Mouse (Mus musculus) embryonic facial prominence, embryonic 13.5 days (tissue): Measurements from ENCODE around the gene Epb41l2. TPM values are rescaled to one million over a fixed set of nuclear protein-coding genes. Genes with fewer than 3 reads are reported as not detected.

Experiments used
- ATAC-seq: fragments of 200-750 bp; cut with Nextera tagmentation; 2 replicates; pipeline ENCODE4 v1.8.0; 2017; ENCODE audit warnings: low read depth; ENCODE audit not compliant: insufficient number of reproducible peaks, insufficient read depth, low FRiP score, low TSS enrichment
- H3K27ac ChIP-seq: fragments of 300-500 bp; sonication (generic); 2 replicates; pipeline ENCODE4 v1.5.1; 2015; ENCODE audit warnings: moderate library complexity, mild to moderate bottlenecking, inconsistent platforms
- H3K27me3 ChIP-seq: fragments of 300-500 bp; sonication (generic); 2 replicates; pipeline ENCODE4 v1.6.1; 2015; ENCODE audit warnings: mild to moderate bottlenecking, inconsistent platforms
- H3K36me3 ChIP-seq: fragments of 300-500 bp; sonication (generic); 2 replicates; pipeline ENCODE4 v1.6.1; 2015; ENCODE audit warnings: mild to moderate bottlenecking, inconsistent platforms
- H3K4me1 ChIP-seq: fragments of 300-500 bp; sonication (generic); 2 replicates; pipeline ENCODE4 v1.6.1; 2015; ENCODE audit warnings: inconsistent platforms
- H3K4me2 ChIP-seq: fragments of 300-500 bp; sonication (generic); 2 replicates; pipeline ENCODE4 v1.6.1; 2015; ENCODE audit warnings: moderate library complexity, mild to moderate bottlenecking, inconsistent platforms
- H3K4me3 ChIP-seq: fragments of 300-500 bp; sonication (generic); 2 replicates; pipeline ENCODE4 v1.5.1; 2015; ENCODE audit warnings: mild to moderate bottlenecking, inconsistent platforms
- H3K9ac ChIP-seq: fragments of 300-500 bp; sonication (generic); 2 replicates; pipeline ENCODE4 v1.6.1; 2015; ENCODE audit warnings: mild to moderate bottlenecking, inconsistent platforms
- H3K9me3 ChIP-seq: fragments of 300-500 bp; sonication (generic); 2 replicates; pipeline ENCODE4 v1.6.1; 2016; ENCODE audit warnings: inconsistent platforms
- WGBS: fragments of 180-500 bp; shearing (Covaris S2); methylation state at CpG from one replicate; pipeline ENCODE4 v1.1.7; 2015; ENCODE audit warnings: mixed read lengths; 5-methylcytosine and 5-hydroxymethylcytosine counted together
- polyA plus RNA-seq: library from polyadenylated mRNA; unstranded; fragments of >200 nt; fragmentation: Nextera tagmentation; extraction: Ambion mirVana; gene quantifications from 2 replicates; pipeline ENCODE4 v1.2.1, GENCODE M21; 2015

Epb41l2 gene
- polyA plus RNA-seq, 1 experiment from 2014 or later: 81.6 TPM

- peaks cover 38% of the 10 kb centered on the region for H3K4me1 ChIP-seq
- WGBS: 30% methylated on average over 4 of the region's 4 CpGs
- no peaks in the 10 kb centered on the region for H3K36me3 ChIP-seq
- no peak overlapping the region for H3K4me3 ChIP-seq
- ATAC-seq: no peak
- no peaks in the 10 kb centered on the region for H3K9me3 ChIP-seq
- no peaks in the 10 kb centered on the region for H3K27me3 ChIP-seq
- no peak overlapping the region for H3K4me2 ChIP-seq
- 0 out of 2 replicates have a peak overlapping the region, but pooled peaks have one; percentile 2 for H3K27ac ChIP-seq
- H3K9ac ChIP-seq: no peak overlapping the region
These were observed 67.2 kb downstream of the Epb41l2 start for GRCm38 (mm10) chr10:25426814-25427213.

- no peak overlapping the region for H3K27ac ChIP-seq
- 68% methylated on average over 7 of the region's 7 CpGs for WGBS
These were observed 67.9 kb downstream of the Epb41l2 start for GRCm38 (mm10) chr10:25427523-25427922.

GRCm38 (mm10) chr10:25428658-25429057 lies 69.1 kb downstream of the Epb41l2 start:
- H3K4me1 ChIP-seq: peaks cover 55% of the 10 kb centered on the region

More at GRCm38 (mm10) chr10:25427523-25427922, 67.9 kb downstream of the Epb41l2 start:
- H3K4me2 ChIP-seq: no peak overlapping the region
- peaks cover 45% of the 10 kb centered on the region for H3K4me1 ChIP-seq
- no peak overlapping the region for H3K9ac ChIP-seq
- no peaks in the 10 kb centered on the region for H3K9me3 ChIP-seq
- no peak overlapping the region for H3K4me3 ChIP-seq
- no peaks in the 10 kb centered on the region for H3K36me3 ChIP-seq
- H3K27me3 ChIP-seq: no peaks in the 10 kb centered on the region
- ATAC-seq: no peak

DNA sequence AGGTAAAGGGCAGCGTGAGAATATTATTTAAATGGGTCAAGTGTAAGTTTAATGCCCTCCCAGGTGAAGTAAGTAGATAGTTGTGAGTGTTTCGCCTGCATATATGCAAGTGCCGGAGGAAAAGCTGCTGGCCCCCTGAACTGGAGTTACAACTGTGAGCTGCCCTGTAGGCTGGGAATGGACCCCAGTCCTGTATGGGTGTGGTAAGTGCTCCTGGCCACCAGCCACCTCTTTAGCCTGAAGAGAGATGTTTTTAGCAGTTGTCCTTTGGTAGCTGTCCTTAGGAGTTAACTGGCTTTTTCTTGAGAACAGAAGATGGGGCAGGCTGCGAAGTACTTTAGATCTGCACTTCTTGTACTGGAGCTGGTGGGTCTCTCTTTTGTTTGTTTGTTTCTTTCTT lies 69.7 kb downstream of the Epb41l2 start:
- Histone ChIP-seq H3K9ac (no peak overlapping the region), H3K9me3 (no peaks in the 10 kb centered on the region), H3K4me1 (peaks cover 59% of the 10 kb centered on the region), H3K36me3 (no peaks in the 10 kb centered on the region), H3K4me3 (no peak overlapping the region), H3K27ac (no peak overlapping the region), H3K4me2 (no peak overlapping the region), H3K27me3 (no peaks in the 10 kb centered on the region)
- no peak for ATAC-seq
- WGBS: 86% methylated on average over 4 of the region's 4 CpGs

More at GRCm38 (mm10) chr10:25428658-25429057, 69.1 kb downstream of the Epb41l2 start:
- H3K27ac ChIP-seq: no peak overlapping the region
- no peak overlapping the region for H3K4me3 ChIP-seq
- H3K27me3 ChIP-seq: no peaks in the 10 kb centered on the region
- no peak for ATAC-seq
- WGBS: 92% methylated on average over 5 of the region's 5 CpGs
- no peaks in the 10 kb centered on the region for H3K9me3 ChIP-seq
- no peak overlapping the region for H3K4me2 ChIP-seq
- no peaks in the 10 kb centered on the region for H3K36me3 ChIP-seq
- H3K9ac ChIP-seq: no peak overlapping the region

DNA sequence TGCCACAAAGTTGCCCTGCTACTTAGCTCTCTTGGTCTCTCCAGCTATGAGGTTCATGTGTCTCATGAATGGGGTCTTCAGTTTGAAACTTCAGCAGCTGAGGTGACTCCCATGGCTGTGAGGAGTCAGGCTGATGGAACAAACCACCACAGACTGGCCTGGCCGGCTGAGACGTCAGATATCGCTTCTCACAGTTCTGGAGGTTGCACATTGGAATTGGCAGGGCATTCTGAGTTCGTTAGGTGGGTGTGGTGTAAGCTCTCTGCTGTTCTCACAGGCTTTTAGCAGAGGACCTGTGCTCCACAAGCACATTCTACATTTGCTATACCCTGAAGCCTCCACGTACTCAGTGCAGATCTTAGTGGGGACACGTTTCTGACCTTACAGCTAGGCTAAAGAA lies 71.3 kb downstream of the Epb41l2 start:
- no peaks in the 10 kb centered on the region for H3K27me3 ChIP-seq
- H3K4me1 ChIP-seq: peaks cover 68% of the 10 kb centered on the region
- ATAC-seq: no peak
- H3K4me3 ChIP-seq: no peak overlapping the region
- H3K9ac ChIP-seq: no peak overlapping the region
- peak overlapping the region; percentile 55; the same call in 1 of the 2 replicates for H3K27ac ChIP-seq
- H3K36me3 ChIP-seq: no peaks in the 10 kb centered on the region
- H3K4me2 ChIP-seq: no peak overlapping the region
- no peaks in the 10 kb centered on the region for H3K9me3 ChIP-seq
- WGBS: 31% methylated on average over 6 of the region's 6 CpGs

DNA sequence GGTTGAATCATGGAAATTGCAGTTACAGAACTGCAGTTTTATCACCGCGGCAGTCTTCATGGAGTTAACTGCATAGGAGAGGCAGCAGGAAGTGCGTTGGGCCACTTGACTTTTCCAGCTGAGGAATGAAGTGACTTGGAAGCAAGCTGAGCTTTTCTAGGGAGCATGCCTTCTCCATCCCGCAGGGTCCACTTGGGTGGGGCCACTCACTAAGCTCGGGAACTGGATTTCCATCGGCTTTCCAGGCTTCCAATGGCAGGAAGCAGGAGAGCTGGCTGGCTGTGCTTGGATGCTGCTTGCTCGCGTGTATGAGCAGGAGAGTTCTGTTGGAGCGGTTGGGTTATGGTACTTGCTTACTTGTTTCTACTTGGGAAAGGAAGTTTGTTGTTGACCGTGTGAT lies 72.8 kb downstream of the Epb41l2 start:
- Histone ChIP-seq H3K27ac (peak overlapping the region; percentile 39; the same call in 1 of the 2 replicates), H3K4me2 (no peak overlapping the region), H3K9me3 (no peaks in the 10 kb centered on the region), H3K36me3 (no peaks in the 10 kb centered on the region), H3K4me1 (peaks cover 66% of the 10 kb centered on the region), H3K9ac (no peak overlapping the region), H3K27me3 (no peaks in the 10 kb centered on the region), H3K4me3 (no peak overlapping the region)
- ATAC-seq: no peak
- 56% methylated on average over 10 of the region's 10 CpGs for WGBS

DNA sequence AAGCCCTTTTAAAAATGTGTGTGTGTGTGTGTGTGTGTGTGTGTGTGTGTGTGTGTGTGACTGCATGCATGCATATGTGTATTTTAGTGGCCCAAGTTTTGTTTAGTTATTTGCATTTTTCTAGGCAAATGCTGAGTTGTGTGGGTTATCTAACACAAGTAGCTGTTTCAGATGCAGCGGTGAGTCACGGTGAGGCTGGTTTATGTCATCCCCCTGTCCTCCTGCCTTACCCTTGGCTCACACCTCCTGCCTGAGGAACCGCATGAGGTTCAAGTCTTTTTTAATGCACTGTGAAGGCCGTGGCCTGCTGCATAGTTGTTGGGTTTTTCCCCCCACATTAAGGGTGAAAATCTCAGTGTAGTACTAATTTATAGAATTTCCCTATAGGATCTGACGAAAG lies 73.3 kb downstream of the Epb41l2 start:
- Histone ChIP-seq H3K9me3 (no peaks in the 10 kb centered on the region), H3K27ac (peak overlapping the region; percentile 39; the same call in 1 of the 2 replicates), H3K27me3 (no peaks in the 10 kb centered on the region), H3K4me2 (no peak overlapping the region), H3K4me3 (no peak overlapping the region), H3K9ac (no peak overlapping the region), H3K4me1 (peaks cover 64% of the 10 kb centered on the region), H3K36me3 (no peaks in the 10 kb centered on the region)
- 59% methylated on average over 5 of the region's 5 CpGs for WGBS
- ATAC-seq: no peak

- no peak for ATAC-seq
- H3K4me1 ChIP-seq: peaks cover 67% of the 10 kb centered on the region
These were observed 73.9 kb downstream of the Epb41l2 start for GRCm38 (mm10) chr10:25433524-25433923.

DNA sequence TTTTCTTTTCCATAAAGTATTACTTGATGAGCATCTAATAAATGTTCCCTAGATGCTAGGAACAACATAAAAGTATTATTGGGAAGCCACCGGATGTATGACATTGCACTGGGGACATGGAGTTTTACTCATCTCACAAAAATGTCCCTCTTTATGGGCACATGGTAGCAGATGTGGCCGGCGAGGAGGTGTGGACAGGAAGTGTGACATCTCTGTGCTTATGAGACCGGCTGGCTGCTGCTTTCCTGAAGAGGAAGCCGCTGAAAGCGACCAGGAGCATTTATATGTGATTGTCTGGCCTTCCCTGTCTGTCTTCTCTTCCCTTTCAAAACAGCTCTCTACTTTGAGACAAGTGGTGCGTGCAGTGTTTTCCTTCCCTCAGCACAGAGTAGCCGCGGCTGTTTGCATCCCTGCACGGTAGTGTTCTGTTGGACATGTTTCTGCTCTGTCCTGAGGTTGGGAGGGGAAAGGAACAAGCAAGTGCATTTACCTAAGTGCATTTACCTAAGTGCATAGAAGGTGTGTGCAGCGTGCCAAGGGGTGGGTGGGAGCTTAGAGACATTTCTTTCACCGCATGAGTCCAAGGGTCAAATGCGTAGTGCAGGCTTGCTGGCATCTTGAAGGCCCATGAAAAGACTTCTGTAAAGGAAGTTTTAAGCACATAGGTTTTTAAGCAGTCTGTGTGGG lies 74.9 kb downstream of the Epb41l2 start:
- Histone ChIP-seq H3K27ac (peak overlapping the region; percentile 35; the same call in 1 of the 2 replicates), H3K4me2 (no peak overlapping the region), H3K4me3 (no peak overlapping the region), H3K9me3 (no peaks in the 10 kb centered on the region), H3K36me3 (no peaks in the 10 kb centered on the region), H3K27me3 (no peaks in the 10 kb centered on the region), H3K9ac (no peak overlapping the region), H3K4me1 (peaks cover 72% of the 10 kb centered on the region)
- 68% methylated on average over 13 of the region's 13 CpGs for WGBS
- no peak for ATAC-seq

More at GRCm38 (mm10) chr10:25433524-25433923, 73.9 kb downstream of the Epb41l2 start:
- WGBS: 26% methylated on average over 3 of the region's 3 CpGs
- Histone ChIP-seq H3K27me3 (no peaks in the 10 kb centered on the region), H3K9ac (no peak overlapping the region), H3K36me3 (no peaks in the 10 kb centered on the region), H3K4me2 (no peak overlapping the region), H3K4me3 (no peak overlapping the region), H3K9me3 (no peaks in the 10 kb centered on the region), H3K27ac (no peak overlapping the region)

DNA sequence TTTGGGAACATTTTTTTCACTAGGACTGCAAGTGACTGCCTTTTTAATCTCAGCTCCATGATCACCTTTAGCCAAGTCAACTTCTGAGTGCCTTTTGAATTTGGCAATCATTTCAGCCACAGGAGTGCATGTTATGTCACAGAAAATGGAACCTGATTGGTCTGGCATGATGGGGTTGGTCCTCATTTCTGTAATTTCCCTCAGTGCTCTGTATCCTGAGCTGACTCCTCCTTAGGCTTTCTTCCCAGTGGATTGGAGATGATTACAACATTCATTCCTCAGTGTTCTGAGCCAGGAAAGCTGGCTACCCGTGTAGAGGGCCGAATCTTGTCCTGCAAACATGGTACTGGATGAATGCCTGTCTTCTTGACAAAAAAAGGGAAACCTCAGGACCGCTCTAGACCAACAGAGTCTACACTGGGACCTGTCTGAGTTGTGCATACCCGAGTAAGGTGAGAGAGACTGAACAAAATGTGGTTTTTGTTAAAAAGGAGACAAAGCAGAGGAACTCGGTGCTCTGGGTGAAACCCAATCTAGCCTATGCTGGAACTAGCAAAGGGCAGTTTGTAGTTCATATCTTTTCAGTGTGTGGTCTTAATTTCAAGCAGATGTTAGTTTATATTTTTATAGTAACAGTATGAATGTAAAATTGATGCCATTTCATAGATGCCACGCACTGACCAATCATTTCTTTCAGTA lies 77.3 kb downstream of the Epb41l2 start:
- Histone ChIP-seq H3K4me3 (no peak overlapping the region), H3K4me2 (no peak overlapping the region), H3K9me3 (no peaks in the 10 kb centered on the region), H3K36me3 (peaks cover 3% of the 10 kb centered on the region; the same call in 1 of the 2 replicates), H3K4me1 (peaks cover 72% of the 10 kb centered on the region), H3K27me3 (no peaks in the 10 kb centered on the region), H3K27ac (peak overlapping the region; percentile 78), H3K9ac (no peak overlapping the region)
- 28% methylated on average over 6 of the region's 6 CpGs for WGBS
- 0 out of 2 replicates have a peak, but pooled peaks have one; percentile 28 for ATAC-seq

DNA sequence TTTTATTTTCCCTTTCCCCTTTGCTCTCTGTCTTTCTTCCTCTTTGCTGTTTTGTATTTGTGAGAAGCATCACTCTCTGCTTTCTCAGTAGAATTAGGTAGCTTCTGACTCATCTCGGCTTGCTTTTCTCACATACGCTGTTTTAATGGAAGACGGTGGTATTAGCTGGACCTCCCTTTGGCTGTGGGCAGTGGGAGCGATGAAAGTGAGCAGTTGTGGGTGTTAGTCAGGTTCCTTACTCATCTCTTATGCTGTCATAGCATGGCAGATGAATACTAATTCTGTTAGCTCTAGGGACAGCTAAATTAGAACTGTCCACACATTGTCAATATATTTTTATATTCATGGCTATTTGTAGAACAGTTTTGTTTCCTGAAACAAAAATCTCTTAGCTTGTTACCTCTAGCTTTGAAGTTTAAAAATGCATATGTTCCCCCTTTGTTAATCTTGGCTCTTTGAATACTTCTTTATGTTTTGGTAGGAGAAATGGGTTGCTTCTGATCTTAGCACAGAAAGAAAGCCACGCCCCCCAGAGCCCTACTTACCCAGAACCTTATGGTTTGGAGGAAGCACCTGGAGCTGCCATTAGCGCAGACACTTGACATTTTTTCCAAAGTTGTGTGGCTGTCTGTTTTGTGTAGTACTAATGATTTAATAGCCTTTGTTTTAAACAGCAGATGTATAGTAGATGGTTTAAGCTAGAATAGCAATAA lies 78.1 kb downstream of the Epb41l2 start:
- 84% methylated on average over 6 of the region's 6 CpGs for WGBS
- Histone ChIP-seq H3K4me1 (peaks cover 63% of the 10 kb centered on the region), H3K27ac (peak overlapping the region; percentile 78), H3K27me3 (no peaks in the 10 kb centered on the region), H3K4me3 (no peak overlapping the region), H3K4me2 (no peak overlapping the region), H3K36me3 (peaks cover 6% of the 10 kb centered on the region; the same call in 1 of the 2 replicates), H3K9ac (no peak overlapping the region), H3K9me3 (no peaks in the 10 kb centered on the region)
- no peak for ATAC-seq
